Mouse (Mus musculus): ENCODE data around the gene Cysrt1. TPM values are rescaled to one million over a fixed set of nuclear protein-coding genes. Genes with fewer than 3 reads are reported as not detected.
"Not testable (repeated sequence)": the region's sequence is repeated elsewhere in the genome, so short reads cannot be mapped to it uniquely, and the experiment has no call there.

Gene Cysrt1
- polyA plus RNA-seq, 1 experiment from 2014 or later = not detected

DNA sequence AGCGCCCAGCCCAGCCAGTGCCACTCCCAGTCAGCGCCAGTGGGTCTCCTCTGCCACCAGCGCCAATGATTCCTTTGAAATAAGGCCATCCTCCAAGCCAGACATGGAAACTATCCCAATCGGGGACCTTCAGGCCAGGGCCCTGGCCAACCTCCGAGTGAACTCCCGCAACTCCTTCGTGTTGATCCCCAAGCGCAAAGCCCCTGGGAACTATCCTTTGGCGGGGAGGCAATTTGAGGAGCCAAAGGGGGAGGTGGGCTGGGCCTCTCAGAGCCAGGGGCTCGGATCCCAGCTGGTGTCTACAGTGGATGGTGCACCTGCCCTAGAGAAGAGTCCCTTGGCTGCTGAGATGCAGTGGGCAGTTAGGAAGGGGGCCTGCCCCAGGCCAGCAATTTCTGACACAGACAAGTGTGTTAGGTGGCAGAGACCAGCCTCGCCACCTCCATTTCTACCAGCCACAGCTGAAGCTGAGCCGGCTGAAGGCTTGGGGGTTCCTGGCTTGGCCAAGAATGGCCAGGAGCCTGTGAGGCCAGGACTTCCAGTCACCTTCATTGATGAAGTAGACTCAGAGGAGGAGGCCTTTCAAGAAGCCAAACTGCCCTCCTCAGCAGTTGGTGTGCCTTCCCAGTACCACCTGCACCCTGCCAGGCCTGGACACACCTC, 21.5 kb upstream of the Cysrt1 start:
- Histone ChIP-seq H3K4me3 (replicated peaks) (peak overlapping the region; percentile 80), H3K27me3 (peaks cover 16% of the 10 kb centered on the region), H3K9me3 (no peaks in the 10 kb centered on the region), H3K4me1 (replicated peaks) (peaks cover 55% of the 10 kb centered on the region), H3K4me2 (replicated peaks) (peak overlapping the region; percentile 100), H3K27ac (no peak overlapping the region), H3K36me3 (peaks cover 9% of the 10 kb centered on the region), H3K9ac (replicated peaks) (peak overlapping the region; percentile 80)
- WGBS = 16% methylated on average over 12 of the region's 12 CpGs
- no peak for ATAC-seq

DNA sequence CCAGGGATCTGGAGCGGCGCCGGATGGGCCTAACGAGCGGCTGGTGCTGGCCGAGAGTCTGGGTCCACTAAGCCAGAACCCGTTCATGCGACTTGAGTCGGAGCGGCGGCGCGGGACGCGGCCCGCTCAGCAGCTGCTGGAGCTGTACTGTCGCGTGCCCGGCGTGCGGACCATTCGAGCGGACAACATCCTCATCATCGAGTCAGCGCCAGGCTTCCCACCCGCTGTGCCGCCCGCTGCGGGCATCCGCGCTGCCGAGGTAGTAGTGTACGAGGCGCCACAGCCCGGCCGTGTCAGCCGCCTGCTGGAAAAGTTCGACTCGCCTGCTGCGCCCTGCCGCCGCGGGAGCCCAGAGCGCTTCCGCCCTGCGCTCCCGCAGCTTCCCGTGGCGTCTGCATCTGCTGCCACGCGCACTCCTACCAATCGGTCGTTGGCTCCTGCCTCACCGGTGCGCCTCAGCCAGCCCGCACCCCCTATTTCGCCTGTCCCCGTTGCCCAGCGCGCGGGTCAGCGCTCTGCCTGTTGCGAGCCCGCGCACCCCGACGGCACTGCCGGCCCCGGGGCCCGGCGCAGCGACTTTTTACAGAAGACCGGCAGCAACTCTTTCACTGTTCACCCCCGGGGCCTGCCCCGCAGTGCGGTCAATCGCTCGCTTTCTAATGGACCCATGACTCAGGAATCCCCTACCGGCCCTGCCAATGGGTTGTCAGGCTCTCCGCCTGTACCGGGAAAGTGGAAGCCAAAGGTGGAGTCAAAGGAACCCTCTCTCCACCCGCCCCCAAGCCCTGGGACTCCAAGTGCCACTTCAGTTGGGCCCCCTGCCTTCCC, 20.8 kb upstream of the Cysrt1 start:
- peaks cover 55% of the 10 kb centered on the region for H3K4me1 ChIP-seq (replicated peaks)
- H3K9ac ChIP-seq (replicated peaks) = peak overlapping the region; percentile 80
- no peaks in the 10 kb centered on the region for H3K9me3 ChIP-seq
- H3K4me3 ChIP-seq (replicated peaks) = peak overlapping the region; percentile 80
- H3K27me3 ChIP-seq = peaks cover 16% of the 10 kb centered on the region
- under 1% methylated on average over 73 of the region's 82 CpGs for WGBS
- peak overlapping the region; percentile 100 for H3K4me2 ChIP-seq (replicated peaks)
- peak overlapping the region; percentile 64 for H3K27ac ChIP-seq
- 0 out of 2 replicates have a peak, but pooled peaks have one; percentile 0 for ATAC-seq
- 0 out of 2 replicates have a peak, but pooled peaks cover 2% of the 10 kb centered on the region for H3K36me3 ChIP-seq

- H3K4me2 ChIP-seq (replicated peaks) = peak within 1 kb of the TSS; percentile 100
- peaks cover 52% of the 10 kb centered on the region for H3K4me1 ChIP-seq (replicated peaks)
- no peaks in the 10 kb centered on the region for H3K9me3 ChIP-seq
- peak; percentile 99 for ATAC-seq
- peaks cover 16% of the 10 kb centered on the region for H3K27me3 ChIP-seq
- no peaks in the 10 kb centered on the region for H3K36me3 ChIP-seq
- peak within 1 kb of the TSS; percentile 80 for H3K4me3 ChIP-seq (replicated peaks)
- H3K27ac ChIP-seq = peak within 1 kb of the TSS; percentile 64
- under 1% methylated on average over 38 of the region's 39 CpGs for WGBS
- peak within 1 kb of the TSS; percentile 80 for H3K9ac ChIP-seq (replicated peaks)
Measured at GRCm38 (mm10) chr2:25262291-25262767, 20.1 kb upstream of the Cysrt1 start, which contains the start of gene Tprn. Gene Tprn, plus strand, starts transcription at chr2:25262618.

DNA sequence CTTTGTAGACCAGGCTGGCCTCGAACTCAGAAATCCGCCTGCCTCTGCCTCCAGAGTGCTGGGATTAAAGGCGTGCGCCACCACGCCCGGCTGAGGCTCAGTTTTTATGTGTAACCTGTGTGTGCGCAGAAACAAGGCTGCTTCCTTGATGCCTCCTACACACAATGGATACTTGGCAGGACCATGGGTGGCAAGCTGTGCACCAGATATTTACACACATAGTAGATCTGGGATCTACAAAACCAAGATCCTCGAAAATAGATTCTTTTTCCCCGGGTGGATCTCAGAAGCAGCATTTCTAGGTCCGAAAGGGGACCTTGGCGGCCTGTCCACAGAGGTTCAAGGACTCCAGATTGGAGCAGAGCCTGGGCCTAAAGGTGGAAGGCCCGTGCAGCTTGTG, 19.6 kb upstream of the Cysrt1 start:
- H3K4me3 ChIP-seq (replicated peaks) = peak overlapping the region; percentile 80
- ATAC-seq = 0 out of 2 replicates have a peak, but pooled peaks have one; percentile 2
- no peaks in the 10 kb centered on the region for H3K9me3 ChIP-seq
- H3K9ac ChIP-seq (replicated peaks) = peak overlapping the region; percentile 64; the same call in 1 of the 2 replicates
- peak overlapping the region; percentile 64 for H3K27ac ChIP-seq
- H3K27me3 ChIP-seq = peaks cover 16% of the 10 kb centered on the region
- no peaks in the 10 kb centered on the region for H3K36me3 ChIP-seq
- WGBS = 46% methylated on average over 12 of the region's 12 CpGs
- H3K4me2 ChIP-seq (replicated peaks) = peak overlapping the region; percentile 100
- H3K4me1 ChIP-seq (replicated peaks) = peaks cover 51% of the 10 kb centered on the region

DNA sequence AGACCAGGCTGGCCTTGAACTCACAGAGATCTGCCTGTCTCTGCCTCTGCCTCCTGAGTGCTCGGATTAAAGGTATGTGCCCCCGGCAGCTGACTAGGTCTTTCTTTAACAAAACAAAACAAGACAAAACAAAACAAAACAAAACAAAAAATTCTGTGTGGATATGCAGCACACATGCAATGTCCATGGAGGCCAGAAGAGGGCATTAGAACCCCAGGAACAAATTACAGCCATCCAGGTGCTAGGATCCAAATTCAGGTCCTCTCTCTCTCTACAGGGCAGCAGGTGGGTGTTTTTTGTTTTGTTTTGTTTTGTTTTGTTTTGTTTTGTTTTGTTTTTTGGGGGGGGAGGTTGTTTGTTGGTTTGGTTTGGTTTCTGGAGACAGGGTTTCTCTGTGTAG, 16.6 kb upstream of the Cysrt1 start:
- H3K36me3 ChIP-seq = no peaks in the 10 kb centered on the region
- H3K4me1 ChIP-seq (replicated peaks) = peaks cover 40% of the 10 kb centered on the region
- H3K27me3 ChIP-seq = peaks cover 6% of the 10 kb centered on the region
- no peak overlapping the region for H3K4me2 ChIP-seq (replicated peaks)
- no peak overlapping the region for H3K9ac ChIP-seq (replicated peaks)
- no peaks in the 10 kb centered on the region for H3K9me3 ChIP-seq
- H3K4me3 ChIP-seq (replicated peaks) = no peak overlapping the region
- WGBS = 43% methylated on average over 2 of the region's 2 CpGs
- H3K27ac ChIP-seq = no peak overlapping the region
- ATAC-seq = no peak

DNA sequence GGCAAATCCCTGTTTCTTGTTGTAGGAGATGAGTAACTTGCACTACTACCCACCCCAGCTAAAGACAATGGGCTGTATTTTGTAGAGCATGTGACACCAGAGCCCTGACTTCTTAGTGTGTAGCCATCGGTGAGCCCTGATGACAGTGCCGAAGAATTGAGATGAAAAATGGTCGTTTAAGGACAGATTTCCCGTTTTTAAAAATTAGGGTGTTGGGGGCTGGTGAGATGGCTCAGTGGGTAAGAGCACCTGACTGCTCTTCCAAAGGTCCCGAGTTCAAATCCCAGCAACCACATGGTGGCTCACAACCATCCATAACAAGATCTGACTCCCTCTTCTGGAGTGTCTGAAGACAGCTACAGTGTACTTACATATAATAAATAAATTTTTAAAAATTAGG, 15.0 kb upstream of the Cysrt1 start:
- not testable (repeated sequence) for H3K27me3 ChIP-seq; H3K9me3 ChIP-seq; H3K27ac ChIP-seq; H3K9ac ChIP-seq (replicated peaks); H3K4me3 ChIP-seq (replicated peaks); H3K4me2 ChIP-seq (replicated peaks); ATAC-seq
- 89% methylated on average over 5 of the region's 5 CpGs for WGBS
- Histone ChIP-seq H3K36me3 (peaks cover 11% of the 10 kb centered on the region), H3K4me1 (replicated peaks) (peaks cover 30% of the 10 kb centered on the region)

GRCm38 (mm10) chr2:25256443-25257109, 14.3 kb upstream of the Cysrt1 start:
- H3K27me3 ChIP-seq, H3K27ac ChIP-seq, H3K9me3 ChIP-seq, ATAC-seq: not testable (repeated sequence)
- H3K36me3 ChIP-seq = peaks cover 18% of the 10 kb centered on the region
- H3K4me2 ChIP-seq (replicated peaks) = peak overlapping the region; percentile 91
- peaks cover 26% of the 10 kb centered on the region for H3K4me1 ChIP-seq (replicated peaks)
- peak overlapping the region; percentile 99 for H3K4me3 ChIP-seq (replicated peaks)
- WGBS = 63% methylated on average over 12 of the region's 12 CpGs
- peak overlapping the region; percentile 90 for H3K9ac ChIP-seq (replicated peaks)

GRCm38 (mm10) chr2:25255284-25255779, 13.1 kb upstream of the Cysrt1 start, which contains the start of gene Tmem203:
Gene Tmem203, plus strand, starts transcription at chr2:25255439.
- no peaks in the 10 kb centered on the region for H3K9me3 ChIP-seq
- H3K9ac ChIP-seq (replicated peaks) = peak within 1 kb of the TSS; percentile 90
- WGBS = 0% methylated on average over 39 of the region's 39 CpGs
- H3K4me1 ChIP-seq (replicated peaks) = peaks cover 26% of the 10 kb centered on the region
- H3K36me3 ChIP-seq = peaks cover 28% of the 10 kb centered on the region
- ATAC-seq = peak; percentile 92
- H3K27ac ChIP-seq = peak within 1 kb of the TSS; percentile 82
- H3K27me3 ChIP-seq = no peaks in the 10 kb centered on the region
- peak within 1 kb of the TSS; percentile 91 for H3K4me2 ChIP-seq (replicated peaks)
- H3K4me3 ChIP-seq (replicated peaks) = peak within 1 kb of the TSS; percentile 99

DNA sequence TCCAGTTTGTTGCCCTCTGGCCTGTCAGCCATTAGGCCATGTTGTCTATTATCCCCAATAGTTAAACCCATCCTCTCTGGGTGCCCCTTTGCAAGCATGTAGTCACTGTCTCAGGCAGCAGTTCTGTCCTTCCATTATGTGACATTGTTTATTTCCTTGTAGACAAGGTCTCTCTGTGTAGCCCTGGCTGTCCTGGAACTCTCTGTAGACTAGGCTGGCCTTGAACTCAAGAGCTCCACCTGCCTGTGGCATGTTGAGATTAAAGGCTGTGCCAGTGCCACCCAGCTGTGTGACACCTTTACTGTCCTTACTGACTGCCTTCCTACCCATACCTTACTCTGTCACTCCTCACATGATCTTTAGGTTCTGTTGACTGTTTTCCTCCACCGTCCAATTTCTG, 10.1 kb upstream of the Cysrt1 start:
- Histone ChIP-seq H3K4me3 (replicated peaks) (no peak overlapping the region), H3K9me3 (no peaks in the 10 kb centered on the region), H3K36me3 (peaks cover 58% of the 10 kb centered on the region), H3K9ac (replicated peaks) (no peak overlapping the region), H3K27me3 (no peaks in the 10 kb centered on the region), H3K4me2 (replicated peaks) (no peak overlapping the region), H3K27ac (no peak overlapping the region), H3K4me1 (replicated peaks) (peaks cover 23% of the 10 kb centered on the region)
- WGBS = 85% methylated on average over 1 of the region's 1 CpGs
- ATAC-seq = no peak

- Histone ChIP-seq H3K9ac (replicated peaks) (no peak within 1 kb of the TSS), H3K36me3 (peaks cover 64% of the 10 kb centered on the region), H3K4me2 (replicated peaks) (no peak within 1 kb of the TSS), H3K27me3 (peaks cover 3% of the 10 kb centered on the region; the same call in 1 of the 2 replicates), H3K27ac (no peak within 1 kb of the TSS), H3K9me3 (no peaks in the 10 kb centered on the region), H3K4me1 (replicated peaks) (peaks cover 25% of the 10 kb centered on the region), H3K4me3 (replicated peaks) (no peak within 1 kb of the TSS)
- 94% methylated on average over 10 of the region's 10 CpGs for WGBS
- ATAC-seq = no peak
Measured at GRCm38 (mm10) chr2:25246183-25247072, 4.2 kb upstream of the Cysrt1 start, which contains the start of gene AL732309.1. Gene AL732309.1, minus strand, starts transcription at chr2:25246863.

DNA sequence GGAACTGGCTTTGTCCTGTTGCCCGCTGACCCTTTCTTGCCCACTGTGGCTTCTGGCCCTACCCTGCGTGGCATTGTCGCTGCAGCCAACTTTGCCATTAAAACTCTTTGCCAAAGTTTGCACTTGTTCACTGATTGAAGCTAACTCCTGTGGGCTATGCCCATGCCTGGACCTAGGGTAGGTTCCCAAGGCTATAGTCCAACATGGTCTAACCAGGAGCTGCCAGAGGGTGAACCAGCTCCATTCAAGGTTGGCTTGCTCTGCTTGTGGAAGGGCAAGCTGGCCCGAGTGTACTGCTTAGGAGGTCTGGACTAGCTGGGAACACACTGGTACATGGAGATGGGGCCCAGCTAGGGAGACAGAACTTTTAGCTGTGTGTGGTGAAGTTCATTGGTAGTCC, 1.9 kb upstream of the Cysrt1 start:
- Histone ChIP-seq H3K27me3 (peaks cover 5% of the 10 kb centered on the region; the same call in 1 of the 2 replicates), H3K4me3 (replicated peaks) (no peak overlapping the region), H3K9ac (replicated peaks) (no peak overlapping the region), H3K4me2 (replicated peaks) (no peak overlapping the region), H3K4me1 (replicated peaks) (peaks cover 35% of the 10 kb centered on the region), H3K9me3 (no peaks in the 10 kb centered on the region), H3K27ac (no peak overlapping the region), H3K36me3 (peaks cover 43% of the 10 kb centered on the region)
- no peak for ATAC-seq
- WGBS = 88% methylated on average over 4 of the region's 4 CpGs
